Mouse (Mus musculus) embryonic facial prominence, embryonic 14.5 days (tissue): ENCODE measurements around the gene Cdk15. TPM values are rescaled to one million over a fixed set of nuclear protein-coding genes. Genes with fewer than 3 reads are reported as not detected.

Source experiments
- ATAC-seq: fragments of 200-750 bp; cut with Nextera tagmentation; 2 replicates; pipeline ENCODE4 v1.8.0; 2017; ENCODE audit warnings: low read depth, moderate number of reproducible peaks, moderate TSS enrichment
- DNase-seq: peaks from one replicate; pipeline ENCODE4 v3.0.0-alpha.2; 2015; ENCODE audit warnings: low spot score
- H3K27ac ChIP-seq: fragments of 300-500 bp; sonication (generic); replicated peaks from 2 replicates; pipeline ENCODE4 v1.5.1; 2014; ENCODE audit warnings: low read depth, mild to moderate bottlenecking, low read length, moderate library complexity
- H3K27me3 ChIP-seq: fragments of 300-500 bp; sonication (generic); replicated peaks from 2 replicates; pipeline ENCODE4 v1.6.1; 2014; ENCODE audit warnings: low read length; ENCODE audit not compliant: control insufficient read depth, insufficient read depth
- H3K36me3 ChIP-seq: fragments of 300-500 bp; sonication (generic); 2 replicates; pipeline ENCODE4 v1.6.1; 2014; ENCODE audit warnings: low read length, mixed read lengths; ENCODE audit not compliant: control insufficient read depth, insufficient read depth
- H3K4me1 ChIP-seq: fragments of 300-500 bp; sonication (generic); 2 replicates; pipeline ENCODE4 v1.6.1; 2014; ENCODE audit warnings: antibody characterized with exemption, low read length; ENCODE audit not compliant: control insufficient read depth, insufficient read depth
- H3K4me2 ChIP-seq: fragments of 300-500 bp; sonication (generic); 2 replicates; pipeline ENCODE4 v1.6.1; 2014; ENCODE audit warnings: low read depth, mild to moderate bottlenecking, low read length, moderate library complexity, mixed read lengths
- H3K4me3 ChIP-seq: fragments of 300-500 bp; sonication (generic); 2 replicates; pipeline ENCODE4 v1.5.1; 2014; ENCODE audit warnings: low read depth, mild to moderate bottlenecking, low read length
- H3K9ac ChIP-seq: fragments of 300-500 bp; sonication (generic); 2 replicates; pipeline ENCODE4 v1.6.1; 2014; ENCODE audit warnings: low read depth, mild to moderate bottlenecking, low read length, moderate library complexity, mixed read lengths
- H3K9me3 ChIP-seq: fragments of 300-500 bp; sonication (generic); 2 replicates; pipeline ENCODE4 v1.6.1; 2016; ENCODE audit warnings: low read length; ENCODE audit not compliant: control insufficient read depth
- WGBS: fragments of 180-500 bp; shearing (Covaris S2); extraction: QIAGEN DNeasy Blood & Tissue Kit; methylation state at CpG from one replicate; pipeline ENCODE4 v1.1.7; 2014; 5-methylcytosine and 5-hydroxymethylcytosine counted together
- polyA plus RNA-seq: library from polyadenylated mRNA; unstranded; fragments of >200 nt; fragmentation: Nextera tagmentation; extraction: Ambion mirVana; gene quantifications from 2 replicates; pipeline ENCODE4 v1.2.1, GENCODE M21; 2014

The Cdk15 gene
- polyA plus RNA-seq, 1 experiment from 2014 or later: 1.4 TPM

DNA sequence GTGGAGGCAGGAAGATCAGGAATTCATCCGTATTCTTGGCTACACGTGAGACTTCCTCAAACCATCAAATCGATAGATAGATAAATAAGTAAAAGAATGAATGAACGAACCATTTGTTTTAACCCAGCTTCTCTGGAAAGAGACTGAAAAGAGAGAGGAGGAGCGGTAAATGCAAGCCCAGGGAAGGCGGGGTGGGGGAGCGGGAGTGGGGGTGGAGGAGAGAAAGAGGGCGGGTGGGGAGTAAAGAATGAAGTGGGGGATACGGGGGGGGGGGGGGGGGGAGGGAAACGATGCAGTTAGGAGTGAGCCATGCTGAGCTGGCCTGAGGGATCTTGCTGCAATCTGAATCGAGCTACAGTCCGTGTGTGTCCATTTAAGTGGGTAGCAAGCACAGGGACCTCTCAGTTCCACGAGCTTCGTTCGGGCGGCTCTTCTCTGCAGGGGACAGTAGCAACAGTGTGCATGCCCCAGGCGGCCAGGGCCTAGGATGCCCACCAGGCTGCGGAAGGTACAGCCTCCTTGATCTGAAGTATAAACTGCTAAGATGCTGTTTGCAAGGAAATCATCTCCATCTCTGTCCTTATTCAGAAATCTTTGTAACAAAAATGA lies 3.3 kb upstream of the Cdk15 start:
- Histone ChIP-seq H3K9ac (peak overlapping the region; percentile 30; the same call in 1 of the 2 replicates), H3K36me3 (no peaks in the 10 kb centered on the region), H3K27ac (no peak overlapping the region), H3K9me3 (no peaks in the 10 kb centered on the region), H3K4me1 (peaks cover 13% of the 10 kb centered on the region), H3K4me2 (peak overlapping the region; percentile 58), H3K27me3 (no peaks in the 10 kb centered on the region), H3K4me3 (peak overlapping the region; percentile 23)
- WGBS: 3% methylated on average over 14 of the region's 18 CpGs
- DNase-seq: peak; percentile 9
- peak; percentile 50; the same call in 1 of the 2 replicates for ATAC-seq

DNA sequence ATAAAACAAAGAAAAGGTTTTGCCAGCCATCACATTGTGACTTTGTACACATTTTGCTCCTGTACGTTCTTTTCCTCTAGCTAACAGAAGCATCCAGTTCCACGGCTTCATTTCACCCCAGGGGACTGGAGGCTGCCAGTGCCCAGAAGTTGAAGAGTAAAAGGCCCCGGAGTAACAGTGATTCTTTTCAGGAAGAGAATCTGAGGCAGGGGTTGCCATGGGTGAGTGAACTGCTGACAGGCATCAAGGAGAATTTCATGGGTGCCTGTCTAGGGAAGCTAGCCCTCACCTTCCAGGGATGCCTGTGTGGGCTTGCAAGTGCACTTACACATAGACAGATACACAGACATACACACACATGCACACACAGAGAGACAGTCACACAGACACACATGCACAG lies 1.0 kb downstream of the Cdk15 start:
- no peaks in the 10 kb centered on the region for H3K27me3 ChIP-seq
- WGBS: 15% methylated on average over 3 of the region's 3 CpGs
- ATAC-seq (no peak), DNase-seq (peak; percentile 46)
- no peaks in the 10 kb centered on the region for H3K9me3 ChIP-seq
- no peak overlapping the region for H3K4me3 ChIP-seq
- H3K9ac ChIP-seq: no peak overlapping the region
- H3K27ac ChIP-seq: no peak overlapping the region
- H3K4me2 ChIP-seq: no peak overlapping the region; the same call in 1 of the 2 replicates
- peaks cover 13% of the 10 kb centered on the region for H3K4me1 ChIP-seq
- H3K36me3 ChIP-seq: no peaks in the 10 kb centered on the region

DNA sequence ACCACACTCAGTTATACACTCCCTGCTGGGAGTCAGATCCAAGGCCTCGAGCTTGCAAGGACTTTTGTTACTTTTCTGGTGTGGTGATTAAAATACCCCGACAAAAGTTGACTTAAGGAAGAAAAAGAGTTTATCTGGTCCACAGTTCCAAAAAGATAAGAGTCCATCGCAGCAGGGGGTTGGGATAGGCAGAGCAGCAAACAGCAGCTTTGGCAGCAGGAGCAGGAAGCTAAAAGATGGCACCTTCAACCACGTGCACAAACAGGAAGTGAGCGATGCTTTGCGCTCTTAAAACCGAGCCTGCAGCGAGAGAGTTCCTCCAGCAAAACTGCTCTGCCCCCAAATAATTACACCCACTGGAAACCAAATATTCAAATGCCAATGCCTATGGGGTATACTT lies 12.2 kb downstream of the Cdk15 start:
- Histone ChIP-seq H3K9me3 (no peaks in the 10 kb centered on the region), H3K27ac (no peak overlapping the region), H3K27me3 (no peaks in the 10 kb centered on the region), H3K4me3 (no peak overlapping the region), H3K36me3 (no peaks in the 10 kb centered on the region), H3K4me1 (peaks cover 20% of the 10 kb centered on the region), H3K9ac (no peak overlapping the region), H3K4me2 (no peak overlapping the region)
- ATAC-seq (no peak), DNase-seq (no peak)
- 41% methylated on average over 8 of the region's 8 CpGs for WGBS

DNA sequence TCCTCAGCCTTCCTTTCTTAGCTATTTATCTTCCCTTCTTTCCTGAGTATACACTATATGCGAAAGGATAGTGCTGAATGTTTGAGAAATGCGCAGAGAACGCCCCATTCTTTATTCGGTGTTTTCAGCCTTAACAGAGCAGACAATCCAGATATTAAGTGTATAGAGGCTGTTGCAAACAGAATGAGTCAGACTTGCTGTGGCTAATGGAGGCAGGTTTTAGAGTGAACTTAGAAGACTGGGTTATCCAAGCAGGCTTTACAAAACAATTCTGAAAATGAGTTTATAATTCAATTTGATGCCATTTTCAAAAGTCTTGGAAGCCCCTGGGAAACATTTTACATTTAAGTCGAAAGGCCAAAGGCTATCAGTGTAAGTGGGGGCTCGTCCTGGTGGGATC lies 12.8 kb downstream of the Cdk15 start:
- 62% methylated on average over 6 of the region's 6 CpGs for whole genome bisulfite sequencing
- H3K9ac ChIP-seq: no peak overlapping the region
- H3K27me3 ChIP-seq: no peaks in the 10 kb centered on the region
- H3K4me3 ChIP-seq: no peak overlapping the region
- H3K36me3 ChIP-seq: no peaks in the 10 kb centered on the region
- peak; percentile 15; the same call in 1 of the 2 replicates for ATAC-seq
- peak overlapping the region; percentile 17; the same call in 1 of the 2 replicates for H3K4me2 ChIP-seq
- peaks cover 20% of the 10 kb centered on the region for H3K4me1 ChIP-seq
- no peaks in the 10 kb centered on the region for H3K9me3 ChIP-seq
- peak overlapping the region; percentile 82 for H3K27ac ChIP-seq
- DNase-seq: no peak

DNA sequence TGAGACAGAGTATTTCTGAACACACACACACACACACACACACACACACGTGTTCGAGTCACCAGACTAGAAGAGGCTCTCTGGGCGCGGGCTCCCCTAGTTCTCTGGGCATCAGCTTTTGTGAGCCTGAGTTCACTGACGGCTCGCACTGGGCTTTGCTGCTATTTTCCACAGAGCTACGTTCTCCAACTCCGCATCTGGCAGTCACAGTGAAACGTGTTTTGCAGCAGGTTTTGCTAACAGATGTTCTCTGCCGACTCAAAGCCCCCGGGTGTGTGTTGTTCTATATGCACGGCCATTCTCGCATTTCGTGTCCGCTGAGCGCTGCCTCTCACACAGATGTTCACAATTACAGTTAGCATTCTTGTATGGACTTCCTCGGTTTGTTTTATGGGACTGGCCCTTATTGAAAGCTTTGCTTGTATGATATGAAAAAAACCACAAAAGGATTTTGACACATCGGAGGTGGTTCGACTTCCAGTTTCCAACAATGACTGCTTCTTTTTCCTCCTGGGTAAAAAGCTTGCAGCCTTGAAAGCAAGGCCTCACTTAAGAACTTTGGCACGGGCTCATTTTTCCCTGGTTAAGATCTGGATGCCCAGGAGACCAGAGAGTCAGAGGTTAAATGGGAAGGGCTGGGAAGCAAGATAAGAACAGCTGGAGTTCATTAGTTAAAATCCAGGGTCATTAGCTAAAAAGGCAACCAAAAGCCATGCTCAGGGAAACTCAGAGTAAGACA lies 13.4 kb downstream of the Cdk15 start:
- H3K4me1 ChIP-seq: peaks cover 20% of the 10 kb centered on the region
- H3K4me2 ChIP-seq: peak overlapping the region; percentile 17; the same call in 1 of the 2 replicates
- ATAC-seq (peak; percentile 92), DNase-seq (peak; percentile 95)
- 12% methylated on average over 20 of the region's 20 CpGs for WGBS
- no peak overlapping the region for H3K9ac ChIP-seq
- no peak overlapping the region for H3K4me3 ChIP-seq
- H3K27me3 ChIP-seq: no peaks in the 10 kb centered on the region
- H3K27ac ChIP-seq: peak overlapping the region; percentile 82
- H3K9me3 ChIP-seq: no peaks in the 10 kb centered on the region
- no peaks in the 10 kb centered on the region for H3K36me3 ChIP-seq

DNA sequence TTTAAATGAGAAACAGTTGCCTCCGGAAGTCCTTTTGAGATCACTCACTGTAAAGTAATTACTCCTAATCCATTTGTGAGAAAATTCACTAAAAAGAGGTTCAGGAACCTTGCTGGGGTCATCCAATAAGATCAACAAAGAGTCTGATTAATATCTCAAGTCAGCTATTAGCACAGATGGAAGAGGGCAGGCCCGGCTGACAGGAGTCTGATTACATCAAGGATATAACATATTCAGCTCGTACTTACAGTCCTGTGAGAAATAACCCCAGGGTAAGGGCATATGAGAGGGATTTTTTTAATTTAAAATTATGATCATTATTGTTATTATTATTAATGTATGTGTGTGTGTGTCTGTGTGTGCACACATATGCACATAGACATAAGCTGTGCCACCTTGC lies 15.5 kb downstream of the Cdk15 start:
- H3K4me1 ChIP-seq: peaks cover 20% of the 10 kb centered on the region
- no peaks in the 10 kb centered on the region for H3K36me3 ChIP-seq
- WGBS: 40% methylated on average over 3 of the region's 3 CpGs
- no peak overlapping the region for H3K9ac ChIP-seq
- no peak overlapping the region for H3K27ac ChIP-seq
- no peak overlapping the region for H3K4me2 ChIP-seq
- no peaks in the 10 kb centered on the region for H3K9me3 ChIP-seq
- DNase-seq: no peak
- ATAC-seq: no peak
- H3K4me3 ChIP-seq: no peak overlapping the region
- H3K27me3 ChIP-seq: no peaks in the 10 kb centered on the region

DNA sequence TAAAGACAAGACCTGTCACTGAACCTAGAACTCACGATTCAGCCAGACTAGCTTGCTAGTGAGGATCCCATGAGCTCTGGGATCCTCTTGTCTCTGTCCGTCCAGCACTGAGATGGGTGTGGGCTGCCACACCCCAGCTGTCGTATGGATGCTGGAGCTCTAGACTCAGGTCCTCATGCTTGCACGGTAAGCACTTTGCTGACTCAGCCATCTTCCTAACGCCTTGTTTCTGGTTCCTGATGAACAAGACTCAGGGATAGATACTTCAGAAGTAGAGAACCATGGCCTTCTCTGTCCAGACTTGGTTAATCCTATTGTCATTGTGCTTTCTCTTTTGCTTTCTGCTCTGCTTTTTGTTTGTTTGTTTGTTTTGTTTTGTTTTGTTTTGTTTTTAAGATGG lies 29.2 kb downstream of the Cdk15 start:
- Histone ChIP-seq H3K4me3 (no peak overlapping the region), H3K9ac (no peak overlapping the region), H3K9me3 (no peaks in the 10 kb centered on the region), H3K27ac (no peak overlapping the region), H3K27me3 (no peaks in the 10 kb centered on the region), H3K36me3 (no peaks in the 10 kb centered on the region), H3K4me1 (no peaks in the 10 kb centered on the region), H3K4me2 (no peak overlapping the region)
- DNase-seq (no peak), ATAC-seq (no peak)
- 87% methylated on average over 5 of the region's 5 CpGs for whole genome bisulfite sequencing

DNA sequence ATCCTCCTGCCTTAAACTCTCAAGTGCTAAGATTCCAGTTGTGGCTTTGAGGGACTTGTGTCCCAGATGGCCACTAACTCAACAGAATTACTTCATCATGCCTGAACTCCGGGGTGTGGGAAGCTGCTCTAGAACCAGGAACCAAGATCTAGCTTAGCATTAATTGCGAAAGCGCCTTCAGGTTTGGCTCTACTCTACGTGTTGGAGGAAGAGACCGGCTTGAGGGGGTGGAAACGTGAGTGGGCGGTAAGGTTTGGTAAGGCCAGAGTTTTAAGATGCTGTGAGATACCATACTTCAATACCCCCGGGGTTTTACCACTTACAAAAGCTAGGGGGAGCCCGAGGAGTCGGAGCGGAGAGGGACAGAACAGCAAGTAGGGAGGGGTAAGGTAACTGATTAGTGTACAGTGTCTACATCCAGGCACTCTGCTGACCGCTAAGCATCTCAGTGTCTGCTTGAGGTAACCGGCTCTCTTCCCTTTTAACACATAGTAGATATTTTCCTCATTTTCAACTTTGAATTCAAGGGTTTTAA lies 29.7 kb downstream of the Cdk15 start:
- no peak overlapping the region for H3K4me3 ChIP-seq
- no peaks in the 10 kb centered on the region for H3K27me3 ChIP-seq
- no peak for ATAC-seq
- H3K9me3 ChIP-seq: no peaks in the 10 kb centered on the region
- no peak overlapping the region for H3K4me2 ChIP-seq
- H3K27ac ChIP-seq: no peak overlapping the region
- 84% methylated on average over 13 of the region's 13 CpGs for WGBS
- H3K9ac ChIP-seq: no peak overlapping the region
- DNase-seq: no peak
- H3K4me1 ChIP-seq: no peaks in the 10 kb centered on the region; the same call in 1 of the 2 replicates
- H3K36me3 ChIP-seq: no peaks in the 10 kb centered on the region
